Mouse (Mus musculus): Measurements from ENCODE around the gene Gm17364. TPM values are rescaled to one million over a fixed set of nuclear protein-coding genes. Genes with fewer than 3 reads are reported as not detected.

The Gm17364 gene
- total and polyA plus RNA-seq, 3 experiments = not detected

- Histone ChIP-seq H3K4me3 (ENCODE audit: control insufficient read depth in 1 of 2, insufficient read depth in 1 of 2, low read depth in 2 of 2, low read length in 2 of 2) (no peak overlapping the region), H3K79me2 (ENCODE audit: control insufficient read depth, insufficient read depth, low read length, poor library complexity) (no peaks in the 10 kb centered on the region), H3K4me1 (ENCODE audit: control insufficient read depth in 1 of 2, insufficient read depth in 2 of 2, low read length in 2 of 2) (no peaks in the 10 kb centered on the region; a peak in 1 of 4 replicates), H3K9ac (ENCODE audit: control insufficient read depth, low read depth, low read length, poor library complexity, severe bottlenecking) (no peak overlapping the region), H3K9me3 (replicated peaks; ENCODE audit: insufficient read depth, low read length) (no peaks in the 10 kb centered on the region), H3K27ac (ENCODE audit: control insufficient read depth, low read depth, low read length) (no peak overlapping the region), H3K36me3 (ENCODE audit: control insufficient read depth in 1 of 2, insufficient read depth in 2 of 2, low read length in 2 of 2) (peaks cover 0 to 3% of the 10 kb centered on the region in 2 experiments; a peak in 2 of 4 replicates), H3K27me3 (ENCODE audit: control insufficient read depth in 1 of 2, insufficient read depth in 2 of 2, low read length in 2 of 2) (no peaks in the 10 kb centered on the region)
- no peak for TF ChIP-seq NRF1 (IDR thresholded peaks at IDR 0.05; ENCODE audit: insufficient read depth, low read depth, low read length, poor library complexity, severe bottlenecking)
- no peak for TF ChIP-seq MAFK (IDR thresholded peaks at IDR 0.05; ENCODE audit: borderline replicate concordance, low read depth, low read length)
- TF ChIP-seq TAL1 (IDR thresholded peaks at IDR 0.05; ENCODE audit: low read length) = no peak
- no peak for TF ChIP-seq CHD2 (IDR thresholded peaks at IDR 0.05; ENCODE audit: low read length)
- DNase-seq (ENCODE audit: low read depth, low spot score) = no peak
Observed at GRCm38 (mm10) chr13:41238035-41238804, 35.6 kb downstream of the Gm17364 start.

GRCm38 (mm10) chr13:41235845-41236741, 37.7 kb downstream of the Gm17364 start:
- no peaks in the 10 kb centered on the region for H3K79me2 ChIP-seq (ENCODE audit: control insufficient read depth, insufficient read depth, low read length, poor library complexity)
- no peaks in the 10 kb centered on the region for H3K9me3 ChIP-seq (replicated peaks; ENCODE audit: insufficient read depth, low read length)
- H3K27ac ChIP-seq (ENCODE audit: control insufficient read depth, low read depth, low read length) = no peak overlapping the region
- H3K9ac ChIP-seq (ENCODE audit: control insufficient read depth, low read depth, low read length, poor library complexity, severe bottlenecking) = no peak overlapping the region
- no peaks in the 10 kb centered on the region for H3K27me3 ChIP-seq (ENCODE audit: control insufficient read depth in 1 of 2, insufficient read depth in 2 of 2, low read length in 2 of 2)
- DNase-seq (ENCODE audit: low read depth, low spot score) = no peak
- no peaks in the 10 kb centered on the region for H3K4me1 ChIP-seq (ENCODE audit: control insufficient read depth in 1 of 2, insufficient read depth in 2 of 2, low read length in 2 of 2)
- no peak overlapping the region for H3K4me3 ChIP-seq (ENCODE audit: control insufficient read depth in 1 of 2, insufficient read depth in 1 of 2, low read depth in 2 of 2, low read length in 2 of 2)
- peaks cover 0 to 3% of the 10 kb centered on the region in 2 experiments; a peak in 1 of 4 replicates for H3K36me3 ChIP-seq (ENCODE audit: control insufficient read depth in 1 of 2, insufficient read depth in 2 of 2, low read length in 2 of 2)
- TF ChIP-seq E2F4 (IDR thresholded peaks at IDR 0.05; ENCODE audit: borderline replicate concordance, low read depth, low read length) = no peak
- no peak for TF ChIP-seq RAD21 (IDR thresholded peaks at IDR 0.05; ENCODE audit: low read depth, low read length)
- TF ChIP-seq MYB (IDR thresholded peaks at IDR 0.05; ENCODE audit: low read depth, low read length) = no peak
- no peak for TF ChIP-seq GATA1 (IDR thresholded peaks at IDR 0.05; ENCODE audit: low read depth, low read length)
- TF ChIP-seq SMC3 (IDR thresholded peaks at IDR 0.05; ENCODE audit: low read depth, low read length) = no peak
- TF ChIP-seq POLR2A (IDR thresholded peaks at IDR 0.05; ENCODE audit: control insufficient read depth in 1 of 2, insufficient read depth in 1 of 2, low read depth in 1 of 2, low read length in 2 of 2, poor library complexity in 1 of 2) = no peak
- no peak for TF ChIP-seq CTCF (IDR thresholded peaks at IDR 0.05 in 2 of 3, conservative IDR thresholded peaks at IDR 0.05 in 1 of 3; ENCODE audit: control insufficient read depth in 1 of 3, insufficient read depth in 1 of 3, low read depth in 2 of 3, low read length in 3 of 3, poor library complexity in 1 of 3, severe bottlenecking in 1 of 3)
- TF ChIP-seq TBP (IDR thresholded peaks at IDR 0.05; ENCODE audit: low read depth, low read length) = no peak

GRCm38 (mm10) chr13:41235181-41235580, 38.6 kb downstream of the Gm17364 start:
- no peaks in the 10 kb centered on the region for H3K4me1 ChIP-seq (ENCODE audit: control insufficient read depth in 1 of 2, insufficient read depth in 2 of 2, low read length in 2 of 2)
- H3K36me3 ChIP-seq (ENCODE audit: control insufficient read depth in 1 of 2, insufficient read depth in 2 of 2, low read length in 2 of 2) = peaks cover 0 to 3% of the 10 kb centered on the region in 2 experiments; a peak in 1 of 4 replicates
- no peaks in the 10 kb centered on the region for H3K79me2 ChIP-seq (ENCODE audit: control insufficient read depth, insufficient read depth, low read length, poor library complexity)
- H3K9me3 ChIP-seq (replicated peaks; ENCODE audit: insufficient read depth, low read length) = no peaks in the 10 kb centered on the region
- H3K9ac ChIP-seq (ENCODE audit: control insufficient read depth, low read depth, low read length, poor library complexity, severe bottlenecking) = no peak overlapping the region
- TF ChIP-seq ZKSCAN1 (IDR thresholded peaks at IDR 0.05; ENCODE audit: low read depth, low read length) = no peak
- no peak for TF ChIP-seq JUND (IDR thresholded peaks at IDR 0.05; ENCODE audit: low read depth, low read length)
- no peak for TF ChIP-seq CHD2 (IDR thresholded peaks at IDR 0.05; ENCODE audit: low read length)
- TF ChIP-seq MXI1 (IDR thresholded peaks at IDR 0.05; ENCODE audit: low read depth, low read length) = no peak
- no peak for TF ChIP-seq RCOR1 (IDR thresholded peaks at IDR 0.05; ENCODE audit: low read depth, low read length)
- TF ChIP-seq GABPA (IDR thresholded peaks at IDR 0.05; ENCODE audit: low read depth, low read length) = no peak
- no peak for TF ChIP-seq POLR2A (IDR thresholded peaks at IDR 0.05; ENCODE audit: control insufficient read depth in 1 of 2, insufficient read depth in 1 of 2, low read depth in 1 of 2, low read length in 2 of 2, poor library complexity in 1 of 2)
- no peak for TF ChIP-seq CTCF (IDR thresholded peaks at IDR 0.05 in 2 of 3, conservative IDR thresholded peaks at IDR 0.05 in 1 of 3; ENCODE audit: control insufficient read depth in 1 of 3, insufficient read depth in 1 of 3, low read depth in 2 of 3, low read length in 3 of 3, poor library complexity in 1 of 3, severe bottlenecking in 1 of 3)
- DNase-seq (ENCODE audit: low read depth, low spot score) = no peak
- H3K27ac ChIP-seq (ENCODE audit: control insufficient read depth, low read depth, low read length) = no peak overlapping the region
- no peak overlapping the region for H3K4me3 ChIP-seq (ENCODE audit: control insufficient read depth in 1 of 2, insufficient read depth in 1 of 2, low read depth in 2 of 2, low read length in 2 of 2)
- H3K27me3 ChIP-seq (ENCODE audit: control insufficient read depth in 1 of 2, insufficient read depth in 2 of 2, low read length in 2 of 2) = no peaks in the 10 kb centered on the region
